Mouse (Mus musculus) kidney, adult 8-10 months (tissue): ENCODE measurements around the gene Fgf2.

ENCODE experiments used
- DNase-seq, 2 experiments: peaks; one replicate each; pipeline ENCODE4 v3.0.0; 2022

The Fgf2 gene

GRCm38 (mm10) chr3:37348221-37349165, at the start of gene Fgf2:
Gene Fgf2 (plus strand): TSS chr3:37348346.
- DNase-seq, result no peak

DNA sequence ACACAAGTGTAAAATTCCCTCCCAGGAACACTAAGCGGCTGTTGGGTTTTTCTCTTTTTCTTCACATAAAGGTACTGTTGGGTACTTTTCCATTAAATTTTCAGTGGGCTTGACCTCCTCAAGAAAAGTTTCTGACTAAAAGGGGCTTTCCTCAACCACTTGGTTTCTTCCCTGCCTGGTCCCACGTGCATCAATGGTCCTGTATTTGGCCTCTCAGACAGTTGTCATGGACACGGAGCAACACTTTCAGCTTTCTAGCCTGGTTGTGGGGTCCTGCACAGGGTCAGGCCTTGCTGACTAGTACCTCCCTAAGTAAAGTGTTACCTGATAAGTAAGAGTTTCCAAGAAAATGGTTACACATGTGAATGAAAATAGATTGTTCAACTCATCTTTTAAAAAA, 48.7 kb upstream of the Fgf2 start:
- DNase-seq, result no peak

GRCm38 (mm10) chr3:37302685-37303084, 45.5 kb upstream of the Fgf2 start:
- peak in 1 of 2 experiments; percentile 41 for DNase-seq

GRCm38 (mm10) chr3:37303392-37304139, 44.6 kb upstream of the Fgf2 start:
- no peak for DNase-seq

GRCm38 (mm10) chr3:37311897-37312369, 36.2 kb upstream of the Fgf2 start:
- no peak for DNase-seq

DNA sequence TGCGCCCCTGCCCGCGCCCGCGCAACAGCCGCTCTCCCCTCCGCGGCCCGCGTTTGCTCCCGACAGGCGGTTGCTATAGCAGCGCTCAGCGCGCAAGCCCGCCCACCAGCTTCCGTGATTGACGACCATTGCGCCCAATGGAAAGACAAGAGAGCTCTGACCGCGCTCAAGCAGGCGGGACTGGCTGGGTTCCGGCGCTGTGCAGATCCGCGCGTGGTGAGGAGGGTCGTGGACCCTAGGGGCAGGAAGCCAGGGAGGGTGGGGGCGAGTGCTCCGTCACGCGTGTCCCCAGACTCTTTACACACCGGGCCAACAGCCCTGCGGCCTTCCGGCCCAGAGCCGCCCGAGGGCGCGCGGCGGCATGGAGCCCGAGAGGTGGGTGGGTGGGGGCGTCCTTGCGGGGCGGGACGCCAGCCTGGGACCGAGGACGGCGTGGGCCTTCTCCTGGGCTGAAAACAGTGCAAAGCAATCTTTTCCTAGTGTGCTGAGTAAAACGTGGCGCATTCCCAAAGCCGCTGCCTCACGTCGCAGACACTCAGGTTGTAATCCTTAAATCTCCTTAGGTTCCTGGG, 35.7 kb upstream of the Fgf2 start, which contains the start of the genes Bbs12 and Cetn4:
TSS of gene Bbs12 (plus strand) at position 185 of the 572 bp plus-strand sequence.
TSS of gene Cetn4 (minus strand) at position 339 of the 572 bp plus-strand sequence.
- peak; percentile 93 to 98 for DNase-seq

- no peak for DNase-seq
These were observed 34.8 kb upstream of the Fgf2 start for GRCm38 (mm10) chr3:37313371-37313770.

DNA sequence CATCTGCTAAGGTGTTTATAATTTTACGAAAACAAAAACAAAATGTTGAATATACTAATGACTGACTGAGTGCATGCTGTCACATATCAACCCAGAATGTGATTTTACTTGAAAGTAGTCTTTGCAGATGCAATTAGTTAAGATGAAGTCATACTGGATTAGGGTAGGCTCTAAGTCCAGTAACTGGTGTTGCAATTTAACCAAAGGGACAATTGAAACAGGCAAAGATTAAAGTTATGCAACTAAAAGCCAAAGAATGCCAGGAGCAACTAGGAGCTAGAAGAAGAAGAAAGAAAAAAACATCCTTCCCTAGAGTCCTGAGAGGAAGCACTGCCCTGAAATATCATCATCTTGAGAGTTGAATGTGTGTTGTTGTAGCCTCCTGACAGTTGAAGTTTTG, 31.9 kb upstream of the Fgf2 start:
- DNase-seq, result peak in 1 of 2 experiments; percentile 44

GRCm38 (mm10) chr3:37324310-37324709, 23.8 kb upstream of the Fgf2 start:
- DNase-seq, result no peak

DNA sequence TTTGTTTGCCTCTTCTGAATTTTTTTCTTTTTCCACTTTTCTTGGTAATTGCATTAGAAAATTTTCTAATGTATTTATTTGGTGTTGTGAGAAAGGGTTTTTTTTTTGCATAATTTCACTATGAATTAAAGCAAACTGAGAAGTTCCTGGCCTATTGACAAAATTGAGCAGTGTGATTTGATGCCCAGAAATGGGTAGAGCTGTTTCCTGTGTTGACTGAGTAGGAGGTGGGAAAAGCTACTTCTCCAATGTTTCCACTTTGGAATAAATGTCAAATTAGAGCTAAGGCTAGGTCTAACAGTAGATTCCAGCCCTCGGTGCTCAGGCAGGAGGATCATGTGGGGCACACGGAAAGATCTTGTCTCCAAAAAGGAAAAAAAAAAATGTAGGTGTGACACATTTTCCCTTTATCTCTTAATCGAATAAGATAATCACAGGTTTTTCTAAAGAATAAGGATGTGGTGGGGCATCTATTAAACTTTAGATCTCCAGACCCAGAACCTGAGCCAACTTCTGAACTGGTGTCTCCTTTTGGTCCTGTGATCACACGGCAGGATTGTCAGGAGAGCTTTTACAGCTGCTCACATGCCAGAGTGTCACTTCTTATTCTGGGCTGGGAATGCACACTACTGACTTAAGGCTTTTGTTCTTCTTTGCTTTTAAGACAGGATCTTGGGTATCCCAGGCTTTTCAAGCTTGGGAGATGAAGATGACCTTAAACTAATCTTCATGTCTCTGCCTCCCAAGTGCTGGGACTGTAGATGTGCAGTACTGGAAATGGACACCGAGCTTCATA, 22.6 kb upstream of the Fgf2 start:
- DNase-seq, result no peak

GRCm38 (mm10) chr3:37326627-37327026, 21.5 kb upstream of the Fgf2 start:
- no peak for DNase-seq

GRCm38 (mm10) chr3:37328489-37328888, 19.7 kb upstream of the Fgf2 start:
- DNase-seq, result no peak

DNA sequence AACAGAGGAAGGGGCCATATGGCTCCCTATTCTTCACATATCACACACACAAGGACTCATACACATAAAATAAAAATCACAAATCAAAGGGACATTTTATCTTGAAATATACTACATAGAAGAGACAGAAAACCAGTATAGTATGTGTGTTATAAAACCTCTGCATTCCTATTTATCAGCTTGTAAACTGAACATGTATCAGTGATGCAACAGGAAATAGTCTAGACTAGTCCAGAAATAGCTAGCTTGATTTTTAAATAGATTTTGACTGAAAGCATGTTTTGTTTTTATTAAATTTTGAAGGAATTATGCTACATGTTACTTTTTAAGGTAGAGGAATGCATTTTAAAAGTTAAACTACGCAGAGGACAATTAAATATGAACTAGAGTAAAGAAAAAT, 18.2 kb upstream of the Fgf2 start:
- DNase-seq, result no peak

DNA sequence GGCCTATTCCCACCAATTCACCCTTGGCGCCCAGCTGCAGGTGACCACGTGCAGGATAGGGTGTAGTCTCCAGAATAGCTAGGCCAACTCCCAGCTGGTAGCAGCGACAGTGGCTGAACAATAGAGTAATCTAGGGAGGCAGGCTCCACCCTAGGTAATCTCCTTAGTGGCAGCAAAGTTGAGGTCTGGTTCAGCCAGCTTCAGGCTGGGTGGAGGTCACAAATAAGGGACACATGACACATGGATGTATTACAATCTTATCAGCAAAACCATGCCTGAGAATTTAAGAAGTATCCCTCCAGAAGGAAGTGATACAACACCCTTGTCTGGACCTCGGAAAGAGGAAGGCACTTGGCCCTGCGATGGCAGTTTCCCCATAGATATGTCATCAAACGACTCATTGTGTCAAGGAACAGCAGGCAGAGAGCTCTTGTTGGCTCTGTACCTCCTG, 16.1 kb upstream of the Fgf2 start:
- DNase-seq, result no peak

- no peak for DNase-seq
These were observed 14.1 kb upstream of the Fgf2 start for GRCm38 (mm10) chr3:37334053-37334452.

GRCm38 (mm10) chr3:37341110-37341509, 7.0 kb upstream of the Fgf2 start:
- DNase-seq, result no peak

DNA sequence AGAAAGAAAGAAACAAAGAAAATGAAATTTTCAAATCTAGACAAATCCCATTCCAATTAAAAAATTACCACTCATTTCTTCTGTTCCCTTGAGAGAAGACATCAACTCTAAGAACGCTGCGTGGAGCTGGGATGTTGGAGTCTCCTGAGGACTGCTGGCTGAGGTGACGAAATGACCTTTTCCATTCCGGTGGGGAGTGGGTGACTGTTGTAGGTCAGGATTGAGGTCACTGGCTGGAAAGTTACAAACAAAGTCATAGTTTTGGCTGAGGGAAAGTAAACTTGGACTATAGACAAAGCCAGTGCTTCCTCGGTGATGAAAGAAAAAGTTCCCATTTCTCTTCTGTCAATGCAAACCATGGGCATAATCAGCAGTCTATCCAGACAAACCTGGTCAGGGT, 5.3 kb upstream of the Fgf2 start:
- DNase-seq, result no peak

DNA sequence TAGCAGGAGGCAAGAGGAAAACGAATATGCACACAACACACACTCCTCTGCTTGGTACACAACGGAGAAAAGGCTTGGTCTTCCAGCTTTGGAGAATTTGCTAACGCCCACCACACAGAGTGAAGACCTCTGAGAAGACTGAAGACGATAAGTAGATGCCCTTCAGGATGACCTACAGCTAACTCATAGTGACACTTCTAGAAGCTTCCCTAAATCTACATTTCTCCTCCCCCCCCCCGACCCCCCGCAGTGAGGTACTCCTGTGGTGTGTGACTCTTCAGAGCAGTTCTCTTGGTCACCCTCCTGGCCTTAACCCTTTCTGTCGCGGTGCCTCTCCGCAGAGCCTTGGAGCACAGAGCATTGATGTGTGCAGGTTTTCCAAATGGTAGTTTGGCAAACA, 475 bp upstream of the Fgf2 start:
- no peak for DNase-seq

GRCm38 (mm10) chr3:37349166-37349548, 1.0 kb downstream of the Fgf2 start:
- no peak for DNase-seq

DNA sequence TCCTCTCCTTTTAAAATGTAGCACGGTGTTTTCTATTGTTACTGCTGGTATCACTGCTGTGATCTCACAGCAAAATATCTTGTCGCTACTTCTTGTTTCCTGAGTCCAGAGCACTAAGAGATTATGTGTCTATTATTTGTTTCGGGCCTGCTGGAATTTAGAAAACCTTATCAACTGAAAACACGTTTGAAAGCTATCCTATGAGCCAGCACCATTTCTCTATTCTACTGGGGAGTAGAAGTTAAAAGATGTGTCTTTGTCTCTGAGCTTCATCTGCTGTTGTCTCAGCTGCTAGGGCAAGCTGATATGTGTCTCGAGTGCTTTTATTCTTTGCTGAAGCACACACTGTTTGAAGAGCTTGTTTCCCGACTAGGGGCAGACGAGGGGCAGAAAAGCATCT, 2.2 kb downstream of the Fgf2 start:
- no peak for DNase-seq

DNA sequence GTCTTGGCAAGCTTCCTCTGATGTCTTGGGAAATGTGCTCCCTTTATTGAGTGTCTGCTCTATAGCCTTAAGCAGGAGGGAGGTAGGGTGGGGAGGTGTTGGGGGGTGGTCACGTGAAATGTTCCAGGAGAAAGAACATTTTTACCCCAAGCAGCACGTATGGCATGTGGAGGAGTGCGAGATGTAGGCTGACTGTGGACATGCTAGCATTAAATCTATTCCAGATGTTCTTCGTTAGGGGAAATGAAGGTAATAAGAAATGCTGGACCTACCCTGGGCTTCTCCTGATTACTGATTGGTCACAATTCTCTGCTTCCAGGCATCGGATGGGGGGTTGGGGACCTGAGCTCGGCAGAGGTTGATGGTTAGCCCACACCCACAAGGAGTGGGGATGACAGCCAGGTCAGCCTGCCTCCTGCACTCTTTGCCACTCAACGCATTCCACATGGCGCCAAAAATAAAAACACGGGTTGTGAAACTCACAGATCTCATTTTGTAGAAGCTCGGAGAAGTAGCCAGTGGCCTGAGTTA, 5.9 kb downstream of the Fgf2 start:
- DNase-seq, result no peak

DNA sequence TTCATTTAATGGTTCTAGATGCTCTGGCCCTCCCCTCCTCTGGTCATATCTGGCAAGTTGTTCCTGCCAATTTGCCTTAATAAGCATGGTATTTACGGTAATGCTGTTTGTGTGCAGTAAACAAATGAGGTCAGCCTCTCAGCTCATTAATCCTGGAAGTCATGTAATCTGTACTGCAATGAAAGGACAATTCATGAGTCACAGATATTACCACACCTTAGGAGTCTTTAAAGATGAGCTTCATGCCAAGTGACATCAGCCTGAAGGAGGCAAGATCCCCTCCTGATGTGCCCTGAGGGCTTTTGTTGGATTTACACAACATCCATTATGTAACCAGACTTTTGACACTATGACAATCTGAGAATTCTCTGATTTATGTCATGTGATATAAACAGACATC, 6.6 kb downstream of the Fgf2 start:
- no peak for DNase-seq
